Mouse (Mus musculus): ENCODE results near the gene Arrb2. TPM values are rescaled to one million over a fixed set of nuclear protein-coding genes. Genes with fewer than 3 reads are reported as not detected.
A peak's percentile ranks its signal among the peaks of the same experiment; 100 is the strongest.

Arrb2 gene
- polyA plus RNA-seq, 1 experiment from 2014 or later = 15.6 TPM

DNA sequence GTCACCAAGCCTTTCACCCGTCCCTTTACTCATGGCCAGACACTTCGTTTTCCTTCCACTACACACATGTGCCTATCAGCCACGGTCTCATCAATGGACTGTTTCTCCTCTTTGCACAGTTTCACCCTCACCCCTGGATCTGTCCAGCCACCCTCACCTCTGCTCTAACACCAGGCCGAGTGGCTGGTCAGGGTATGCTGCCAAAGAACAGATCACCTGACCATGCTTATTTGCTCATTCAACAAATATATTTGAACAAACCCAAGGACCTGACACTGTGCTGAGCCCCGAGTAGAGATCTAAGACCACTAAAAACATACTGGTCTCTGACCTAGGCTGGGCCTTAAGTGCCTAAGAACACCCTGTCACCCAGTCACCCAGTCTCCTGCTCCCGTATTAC is 12.2 kb downstream of the Arrb2 start:
- Histone ChIP-seq H3K4me2 (no peak overlapping the region), H3K27me3 (no peaks in the 10 kb centered on the region), H3K9ac (no peak overlapping the region), H3K9me3 (replicated peaks) (no peaks in the 10 kb centered on the region), H3K4me1 (replicated peaks) (peaks cover 37% of the 10 kb centered on the region), H3K36me3 (replicated peaks) (peaks cover 14% of the 10 kb centered on the region), H3K4me3 (replicated peaks) (no peak overlapping the region), H3K27ac (replicated peaks) (no peak overlapping the region)
- ATAC-seq (ENCODE audit: insufficient read depth) = peak; percentile 74
- WGBS (ENCODE audit: insufficient replicate concordance) = 47% methylated on average over 6 of the region's 6 CpGs

DNA sequence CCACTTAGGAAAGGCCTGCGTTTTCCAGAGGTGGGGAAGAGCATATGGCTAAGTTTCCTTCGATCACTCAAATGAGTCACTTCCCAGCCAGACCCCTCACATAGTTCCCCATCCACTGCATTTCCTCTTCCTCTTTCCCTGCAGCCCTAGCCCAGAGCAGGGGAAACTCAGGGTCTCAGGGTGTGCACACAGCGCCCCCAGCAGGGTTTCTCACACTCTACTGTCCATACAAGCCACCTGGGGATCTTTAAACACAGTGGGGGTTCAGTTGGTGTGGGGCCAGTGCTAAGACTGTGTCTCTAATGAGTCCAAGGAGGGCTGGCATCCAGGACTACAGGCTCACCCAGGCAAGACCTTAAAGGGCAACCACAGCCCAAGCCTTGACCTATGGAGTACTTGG is 14.3 kb downstream of the Arrb2 start:
- H3K27me3 ChIP-seq = no peaks in the 10 kb centered on the region
- 17% methylated on average over 3 of the region's 3 CpGs for WGBS (ENCODE audit: insufficient replicate concordance)
- no peaks in the 10 kb centered on the region for H3K9me3 ChIP-seq (replicated peaks)
- H3K4me2 ChIP-seq = no peak overlapping the region
- no peak overlapping the region for H3K4me3 ChIP-seq (replicated peaks)
- H3K4me1 ChIP-seq (replicated peaks) = peaks cover 31% of the 10 kb centered on the region
- no peak for ATAC-seq (ENCODE audit: insufficient read depth)
- H3K9ac ChIP-seq = no peak overlapping the region
- peak overlapping the region; percentile 24; the same call in 1 of the 2 replicates for H3K27ac ChIP-seq (replicated peaks)
- H3K36me3 ChIP-seq (replicated peaks) = no peaks in the 10 kb centered on the region

DNA sequence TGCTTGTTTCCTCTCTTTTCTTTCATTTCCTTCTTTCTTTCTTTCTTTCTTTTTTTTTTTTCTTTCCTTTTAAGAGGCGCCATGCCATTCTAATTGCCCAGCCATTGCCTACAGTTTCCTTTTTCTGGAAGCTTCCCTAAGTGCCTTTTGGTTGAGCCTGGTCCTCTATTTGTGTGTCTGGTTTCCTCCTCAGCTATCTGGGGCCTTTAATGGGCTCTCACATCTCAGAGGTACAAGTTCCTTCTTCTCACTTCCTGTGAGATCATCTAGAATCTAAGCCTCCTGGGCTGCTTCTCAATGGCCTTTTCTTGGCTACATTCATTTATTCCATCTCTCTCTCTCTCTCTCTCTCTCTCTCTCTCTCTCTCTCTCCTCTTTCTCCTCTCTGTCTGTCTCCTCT is 14.9 kb downstream of the Arrb2 start:
- no peak overlapping the region for H3K9ac ChIP-seq
- ATAC-seq (ENCODE audit: insufficient read depth) = no peak
- 27% methylated on average over 1 of the region's 1 CpGs for WGBS (ENCODE audit: insufficient replicate concordance)

DNA sequence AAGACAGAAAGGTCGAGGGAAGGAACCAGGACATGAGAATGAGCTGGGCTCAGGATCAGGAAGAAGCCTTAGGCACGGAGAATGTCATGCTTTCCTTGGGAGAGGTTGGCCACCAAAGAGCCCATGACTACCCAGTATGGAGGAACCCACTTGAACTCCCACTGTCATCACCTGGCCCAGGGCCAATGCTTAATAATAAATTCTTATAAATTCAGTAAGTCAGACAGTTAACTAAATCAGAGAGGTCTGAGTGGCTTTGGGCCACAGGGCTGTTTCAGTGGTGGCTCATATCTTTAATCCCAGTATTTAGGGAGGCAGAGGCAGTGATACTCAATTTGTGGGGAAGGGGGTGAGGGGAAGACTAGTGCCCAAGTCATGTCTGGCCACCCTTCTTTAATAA is 18.5 kb downstream of the Arrb2 start:
- no peak overlapping the region for H3K27ac ChIP-seq (replicated peaks)
- no peak overlapping the region for H3K4me3 ChIP-seq (replicated peaks)
- H3K4me1 ChIP-seq (replicated peaks) = peaks cover 34% of the 10 kb centered on the region
- no peak for ATAC-seq (ENCODE audit: insufficient read depth)
- no peaks in the 10 kb centered on the region; the same call in 1 of the 2 replicates for H3K36me3 ChIP-seq (replicated peaks)
- 75% methylated on average over 2 of the region's 2 CpGs for WGBS (ENCODE audit: insufficient replicate concordance)
- H3K9ac ChIP-seq = no peak overlapping the region
- H3K4me2 ChIP-seq = peak overlapping the region; percentile 84
- no peaks in the 10 kb centered on the region for H3K9me3 ChIP-seq (replicated peaks)
- no peaks in the 10 kb centered on the region for H3K27me3 ChIP-seq

More for the DNA sequence above, 14.9 kb downstream of the Arrb2 start:
- Histone ChIP-seq H3K4me2 (no peak overlapping the region), H3K27me3 (no peaks in the 10 kb centered on the region), H3K4me1 (replicated peaks) (peaks cover 32% of the 10 kb centered on the region), H3K4me3 (replicated peaks) (no peak overlapping the region), H3K27ac (replicated peaks) (peak overlapping the region; percentile 24; the same call in 1 of the 2 replicates), H3K36me3 (replicated peaks) (no peaks in the 10 kb centered on the region), H3K9me3 (replicated peaks) (no peaks in the 10 kb centered on the region)

DNA sequence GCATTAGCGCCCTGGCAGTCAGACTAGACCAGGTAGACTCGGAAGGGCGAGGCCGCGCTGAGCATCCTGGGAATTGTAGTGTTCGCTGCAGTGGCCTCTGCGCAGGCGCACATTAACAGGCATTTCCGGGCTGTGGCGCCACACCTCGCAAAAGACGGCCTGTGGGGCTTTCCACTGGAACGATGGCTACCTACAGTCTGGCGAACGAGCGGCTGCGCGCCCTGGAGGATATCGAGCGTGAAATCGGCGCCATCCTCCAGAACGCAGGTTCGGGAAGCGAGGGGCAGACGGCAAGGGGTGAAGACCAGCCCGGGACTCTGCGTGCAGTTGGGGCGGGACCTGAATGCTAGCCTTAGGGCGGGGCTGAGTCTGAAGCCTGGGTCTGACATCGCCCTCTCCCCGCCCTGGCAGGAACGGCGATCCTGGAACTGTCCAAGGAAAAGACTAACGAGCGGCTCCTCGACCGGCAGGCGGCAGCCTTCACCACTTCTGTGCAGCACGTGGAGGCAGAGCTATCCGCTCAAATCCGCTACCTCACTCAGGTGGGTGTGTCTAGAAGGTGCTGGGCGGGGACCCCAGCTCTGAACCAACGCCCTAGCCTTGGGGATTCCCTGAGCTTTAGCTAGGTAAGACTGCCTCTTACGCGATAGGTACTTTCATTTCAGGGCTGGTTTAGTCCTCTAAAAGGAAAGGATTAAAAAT is 19.5 kb downstream of the Arrb2 start, which contains the start of gene Med11:
TSS of gene Med11 (plus strand) at position 123 of the 702 bp plus-strand sequence.
- H3K27me3 ChIP-seq = peaks cover 4% of the 10 kb centered on the region; the same call in 1 of the 2 replicates
- peak within 1 kb of the TSS; percentile 76 for H3K4me3 ChIP-seq (replicated peaks)
- H3K9me3 ChIP-seq (replicated peaks) = no peaks in the 10 kb centered on the region
- peaks cover 24% of the 10 kb centered on the region for H3K4me1 ChIP-seq (replicated peaks)
- H3K4me2 ChIP-seq = peak within 1 kb of the TSS; percentile 84
- H3K36me3 ChIP-seq (replicated peaks) = no peaks in the 10 kb centered on the region; the same call in 1 of the 2 replicates
- ATAC-seq (ENCODE audit: insufficient read depth) = peak; percentile 95
- peak within 1 kb of the TSS; percentile 96 for H3K27ac ChIP-seq (replicated peaks)
- peak within 1 kb of the TSS; percentile 83 for H3K9ac ChIP-seq
- under 1% methylated on average over 46 of the region's 46 CpGs for WGBS (ENCODE audit: insufficient replicate concordance)

DNA sequence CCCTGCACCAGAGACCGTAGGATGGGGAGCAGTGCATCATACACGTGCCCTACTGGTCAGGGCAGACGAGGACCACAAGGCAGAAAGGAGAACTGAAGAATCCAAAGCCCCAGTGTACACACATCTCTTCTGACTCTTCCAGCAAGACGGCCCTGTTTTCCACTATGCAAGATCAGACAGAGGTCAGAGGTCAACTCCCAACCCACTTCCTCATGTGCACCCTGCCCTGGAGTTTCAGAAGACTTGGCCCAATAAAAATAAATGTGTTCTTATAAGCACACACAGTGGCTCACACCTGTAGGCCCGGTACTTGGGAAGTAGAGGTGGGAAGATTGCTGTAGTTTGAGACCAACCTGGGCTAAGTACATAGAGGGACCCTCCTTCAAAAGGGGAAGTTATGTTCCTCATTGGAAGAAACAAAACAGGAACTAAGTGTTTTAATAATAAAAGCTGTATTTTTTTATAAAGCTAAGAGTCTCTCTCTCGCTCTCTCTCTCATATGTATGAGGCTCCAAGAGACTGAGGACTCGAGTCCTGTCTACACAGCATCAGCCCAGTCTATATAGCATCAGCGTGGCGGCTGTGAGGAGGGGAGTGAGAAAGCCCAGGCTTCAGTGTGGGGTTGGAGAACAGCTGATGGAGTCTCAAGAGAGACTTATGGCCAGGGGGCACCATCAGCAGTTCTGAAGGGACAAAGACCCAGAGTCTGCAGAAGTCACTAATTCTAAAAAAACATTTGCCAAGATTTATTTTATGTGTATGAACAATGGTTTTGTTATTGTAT is 21.0 kb downstream of the Arrb2 start:
- whole genome bisulfite sequencing (ENCODE audit: insufficient replicate concordance) = 67% methylated on average over 9 of the region's 9 CpGs
- Histone ChIP-seq H3K36me3 (replicated peaks) (no peaks in the 10 kb centered on the region; the same call in 1 of the 2 replicates), H3K9ac (no peak overlapping the region), H3K4me3 (replicated peaks) (0 out of 2 replicates have a peak overlapping the region, but pooled peaks have one; percentile 4), H3K9me3 (replicated peaks) (no peaks in the 10 kb centered on the region), H3K27ac (replicated peaks) (peak overlapping the region; percentile 31; the same call in 1 of the 2 replicates), H3K27me3 (peaks cover 13% of the 10 kb centered on the region), H3K4me1 (replicated peaks) (peaks cover 24% of the 10 kb centered on the region), H3K4me2 (peak overlapping the region; percentile 84)
- no peak for ATAC-seq (ENCODE audit: insufficient read depth)

DNA sequence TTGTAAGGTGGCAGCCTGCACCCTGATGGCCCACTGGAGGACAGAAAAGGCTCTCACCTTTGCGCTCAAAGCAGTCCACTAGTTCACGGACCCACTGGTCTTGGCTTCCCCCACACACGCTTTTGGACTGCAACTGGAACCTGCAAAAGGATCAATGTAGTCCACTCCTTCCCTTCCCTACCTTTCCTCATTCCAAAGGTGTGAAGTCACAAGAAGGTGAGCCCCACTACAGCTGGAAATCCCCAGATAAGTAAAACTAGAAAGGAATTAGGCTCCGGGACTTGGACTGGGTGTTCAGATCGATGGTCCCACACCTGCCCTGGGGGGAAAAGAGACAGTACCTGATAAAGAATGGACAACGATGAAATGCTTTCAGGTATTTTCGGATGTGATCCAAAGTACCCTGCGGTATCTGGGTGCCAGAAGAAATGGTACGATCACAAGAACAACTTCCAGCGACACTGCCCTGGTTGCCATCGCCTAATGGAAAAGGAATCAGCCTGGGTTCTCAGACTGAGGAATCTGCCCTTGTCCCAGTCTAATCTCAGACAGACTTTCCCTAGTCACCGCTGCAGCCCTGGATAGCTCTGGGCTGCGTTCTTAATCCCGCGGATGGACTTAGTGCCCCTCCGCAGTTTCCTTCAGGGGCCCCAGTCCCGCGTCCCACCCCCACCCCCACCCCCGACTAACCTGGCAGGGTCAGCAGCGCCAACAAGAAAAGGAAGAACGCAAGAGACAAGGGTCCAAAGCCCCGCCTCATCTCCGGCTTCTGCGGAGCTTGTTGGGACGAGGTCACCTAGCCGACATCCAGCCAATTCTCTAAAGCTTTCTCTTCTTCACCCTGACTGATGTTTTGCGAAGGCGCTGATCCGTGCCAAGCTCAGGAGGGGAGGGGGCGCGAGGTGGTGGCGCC is 26.5 kb downstream of the Arrb2 start, which contains the start of gene Zmynd15:
TSS of gene Zmynd15 (plus strand) at position 746 of the 913 bp plus-strand sequence.
- ATAC-seq (ENCODE audit: insufficient read depth) = no peak
- Histone ChIP-seq H3K36me3 (replicated peaks) (no peaks in the 10 kb centered on the region; the same call in 1 of the 2 replicates), H3K9me3 (replicated peaks) (no peaks in the 10 kb centered on the region), H3K4me1 (replicated peaks) (peaks cover 10% of the 10 kb centered on the region), H3K9ac (no peak within 1 kb of the TSS), H3K4me2 (peak within 1 kb of the TSS; percentile 70), H3K4me3 (replicated peaks) (peak within 1 kb of the TSS; percentile 56), H3K27me3 (peaks cover 66% of the 10 kb centered on the region), H3K27ac (replicated peaks) (no peak within 1 kb of the TSS)
- WGBS (ENCODE audit: insufficient replicate concordance) = 16% methylated on average over 32 of the region's 32 CpGs

DNA sequence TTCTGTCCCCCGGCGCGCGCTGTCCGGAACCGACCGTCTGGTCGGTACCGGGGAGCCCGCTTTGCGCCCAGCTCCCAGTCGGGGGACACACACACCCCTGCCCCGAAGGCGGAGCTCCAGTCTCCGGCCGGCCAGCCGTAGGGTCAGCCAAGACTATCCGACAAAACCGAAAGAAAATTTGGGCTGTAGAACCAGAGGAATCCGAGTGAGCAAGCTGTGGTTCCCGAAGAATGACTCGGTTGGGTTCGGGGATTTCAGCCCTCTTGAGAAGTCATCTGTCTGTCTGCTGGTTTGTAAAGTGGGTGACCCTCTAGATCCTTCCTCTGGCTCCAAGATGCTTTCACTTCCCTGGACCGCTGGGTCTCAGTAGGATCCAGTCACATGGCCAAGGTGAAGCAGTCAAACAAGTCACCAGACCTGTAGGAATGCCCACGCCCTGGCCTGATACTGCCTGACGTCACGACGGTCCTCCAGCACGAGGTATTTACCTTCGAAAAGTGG is 27.2 kb downstream of the Arrb2 start, which contains the start of gene Cxcl16:
TSS of gene Cxcl16 (minus strand) at position 384 of the 501 bp plus-strand sequence.
- Histone ChIP-seq H3K36me3 (replicated peaks) (no peaks in the 10 kb centered on the region; the same call in 1 of the 2 replicates), H3K27me3 (peaks cover 73% of the 10 kb centered on the region), H3K9ac (no peak within 1 kb of the TSS), H3K4me1 (replicated peaks) (peaks cover 10% of the 10 kb centered on the region), H3K4me2 (peak within 1 kb of the TSS; percentile 70), H3K4me3 (replicated peaks) (peak within 1 kb of the TSS; percentile 56), H3K27ac (replicated peaks) (no peak within 1 kb of the TSS), H3K9me3 (replicated peaks) (no peaks in the 10 kb centered on the region)
- no peak; the same call in 1 of the 2 replicates for ATAC-seq (ENCODE audit: insufficient read depth)
- 4% methylated on average over 30 of the region's 30 CpGs for WGBS (ENCODE audit: insufficient replicate concordance)

DNA sequence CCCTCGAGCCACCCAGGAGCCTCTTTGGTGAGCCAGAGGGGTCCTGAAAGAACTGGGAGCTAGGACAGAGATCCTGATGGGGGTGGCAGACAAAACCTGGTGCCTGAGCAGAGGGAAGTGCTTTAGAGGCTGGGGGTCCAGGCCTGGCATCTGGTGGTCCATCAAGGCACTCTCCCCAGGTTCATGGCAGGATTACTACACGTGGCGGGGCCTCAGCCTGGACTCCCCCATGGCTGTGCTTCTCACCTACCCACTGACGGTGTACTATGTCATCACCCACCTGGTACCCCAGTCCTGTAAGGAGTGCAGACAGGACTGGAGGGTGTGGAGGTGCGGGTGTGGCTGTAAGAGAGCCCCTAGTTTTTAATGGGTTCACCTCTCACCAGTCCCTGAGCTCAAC is 31.5 kb downstream of the Arrb2 start:
- H3K4me3 ChIP-seq (replicated peaks) = no peak overlapping the region
- peaks cover 89% of the 10 kb centered on the region for H3K27me3 ChIP-seq
- no peak overlapping the region for H3K27ac ChIP-seq (replicated peaks)
- H3K9me3 ChIP-seq (replicated peaks) = no peaks in the 10 kb centered on the region
- no peak for ATAC-seq (ENCODE audit: insufficient read depth)
- 57% methylated on average over 5 of the region's 5 CpGs for WGBS (ENCODE audit: insufficient replicate concordance)
- H3K4me1 ChIP-seq (replicated peaks) = peaks cover 16% of the 10 kb centered on the region
- no peak overlapping the region for H3K9ac ChIP-seq
- no peak overlapping the region for H3K4me2 ChIP-seq
- no peaks in the 10 kb centered on the region for H3K36me3 ChIP-seq (replicated peaks)

DNA sequence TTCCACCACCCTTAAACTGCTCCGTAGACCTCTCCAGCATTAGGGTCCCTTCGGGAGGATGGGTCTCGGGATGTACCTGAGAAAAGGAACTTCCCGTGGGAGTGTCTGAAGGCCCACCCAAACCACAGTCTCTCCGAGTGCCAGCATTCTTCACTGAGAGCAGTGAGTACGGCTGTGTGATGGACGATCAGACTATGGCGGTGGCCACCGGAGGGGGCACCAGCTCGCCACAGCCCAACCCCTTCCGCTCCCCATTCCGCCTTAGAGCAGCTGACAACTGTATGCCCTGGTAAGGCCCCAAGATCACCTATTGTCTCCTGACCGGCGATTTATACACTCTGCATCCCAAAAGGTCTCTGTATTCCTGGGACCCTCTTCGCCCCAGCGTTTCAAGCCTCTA is 32.8 kb downstream of the Arrb2 start:
- Histone ChIP-seq H3K9ac (no peak overlapping the region), H3K36me3 (replicated peaks) (no peaks in the 10 kb centered on the region), H3K9me3 (replicated peaks) (no peaks in the 10 kb centered on the region), H3K27me3 (peaks cover 76% of the 10 kb centered on the region), H3K4me2 (no peak overlapping the region; the same call in 1 of the 2 replicates), H3K4me1 (replicated peaks) (peaks cover 6% of the 10 kb centered on the region), H3K27ac (replicated peaks) (no peak overlapping the region), H3K4me3 (replicated peaks) (no peak overlapping the region)
- WGBS (ENCODE audit: insufficient replicate concordance) = 31% methylated on average over 16 of the region's 16 CpGs
- no peak for ATAC-seq (ENCODE audit: insufficient read depth)

All from liver, embryonic 15.5 days (tissue).